Mouse (Mus musculus) limb, embryonic 10.5 days (tissue): ENCODE measurements around the gene Rnft2. TPM values are rescaled to one million over a fixed set of nuclear protein-coding genes. Genes with fewer than 3 reads are reported as not detected.

Source experiments
- DNase-seq: peaks from one replicate; pipeline ENCODE4 v3.0.0-alpha.2; 2017; ENCODE audit warnings: low spot score
- H3K27ac ChIP-seq: fragments of 300-500 bp; sonication (generic); 2 replicates; pipeline ENCODE4 v1.5.1; 2016; ENCODE audit warnings: mild to moderate bottlenecking
- H3K27me3 ChIP-seq: fragments of 300-500 bp; sonication (generic); 2 replicates; pipeline ENCODE4 v1.6.1; 2016; ENCODE audit warnings: low read depth, mild to moderate bottlenecking; ENCODE audit not compliant: poor library complexity, severe bottlenecking
- H3K36me3 ChIP-seq: fragments of 300-500 bp; sonication (generic); 2 replicates; pipeline ENCODE4 v1.6.1; 2016; ENCODE audit warnings: mild to moderate bottlenecking, moderate library complexity
- H3K4me1 ChIP-seq: fragments of 300-500 bp; sonication (generic); 2 replicates; pipeline ENCODE4 v1.6.1; 2016
- H3K4me3 ChIP-seq: fragments of 300-500 bp; sonication (generic); 2 replicates; pipeline ENCODE4 v1.5.1; 2016; ENCODE audit warnings: mild to moderate bottlenecking, moderate library complexity
- H3K9me3 ChIP-seq: fragments of 300-500 bp; sonication (generic); replicated peaks from 2 replicates; pipeline ENCODE4 v1.6.1; 2016; ENCODE audit warnings: mild to moderate bottlenecking
- WGBS: fragments of 180-500 bp; shearing (Covaris S2); methylation state at CpG from one replicate; pipeline ENCODE4 v1.1.7; 2016; 5-methylcytosine and 5-hydroxymethylcytosine counted together
- polyA plus RNA-seq: library from polyadenylated mRNA; unstranded; fragments of >200 nt; fragmentation: Nextera tagmentation; extraction: Ambion mirVana; gene quantifications from 2 replicates; pipeline ENCODE4 v1.2.1, GENCODE M21; 2016

Rnft2 gene
- polyA plus RNA-seq, 1 experiment from 2014 or later: 4.9 TPM

DNA sequence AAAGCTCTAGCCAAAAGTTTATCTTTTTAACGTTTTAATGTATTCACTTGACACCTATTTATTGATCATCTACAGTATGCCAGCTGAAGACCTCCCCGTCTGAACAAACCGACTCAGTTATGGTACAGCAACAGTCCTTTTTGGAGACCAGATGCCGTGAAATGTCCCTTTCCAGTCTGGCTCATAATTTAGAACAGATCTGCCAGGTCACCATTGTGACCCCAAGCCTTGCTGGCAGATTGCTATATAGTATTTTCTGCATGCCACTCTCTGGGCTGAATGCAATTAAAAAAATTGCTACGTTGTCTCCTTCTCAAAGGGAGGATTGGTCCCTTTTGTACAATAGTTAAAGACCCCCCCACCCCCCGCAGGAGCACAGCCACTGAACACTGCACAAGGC lies 56.6 kb downstream of the Rnft2 start:
- Histone ChIP-seq H3K27me3 (peaks cover 47% of the 10 kb centered on the region), H3K4me3 (no peak overlapping the region), H3K27ac (no peak overlapping the region), H3K9me3 (no peaks in the 10 kb centered on the region), H3K36me3 (no peaks in the 10 kb centered on the region), H3K4me1 (peaks cover 53% of the 10 kb centered on the region)
- DNase-seq: no peak
- WGBS: 31% methylated on average over 6 of the region's 6 CpGs

- DNase-seq: no peak
- H3K36me3 ChIP-seq: no peaks in the 10 kb centered on the region
- 89% methylated on average over 8 of the region's 9 CpGs for WGBS
- H3K27me3 ChIP-seq: peaks cover 34% of the 10 kb centered on the region
- peak overlapping the region; percentile 44; the same call in 1 of the 2 replicates for H3K27ac ChIP-seq
- H3K9me3 ChIP-seq: no peaks in the 10 kb centered on the region
- H3K4me1 ChIP-seq: peaks cover 44% of the 10 kb centered on the region
- H3K4me3 ChIP-seq: no peak overlapping the region
Measured at GRCm38 (mm10) chr5:118186903-118187633, 57.8 kb downstream of the Rnft2 start.

- Histone ChIP-seq H3K36me3 (no peaks in the 10 kb centered on the region), H3K27ac (no peak overlapping the region), H3K9me3 (no peaks in the 10 kb centered on the region; the same call in 1 of the 2 replicates), H3K4me3 (no peak overlapping the region), H3K4me1 (peaks cover 13% of the 10 kb centered on the region), H3K27me3 (peaks cover 68% of the 10 kb centered on the region)
- no peak for DNase-seq
- WGBS: 85% methylated on average over 7 of the region's 7 CpGs
Measured at GRCm38 (mm10) chr5:118177640-118178039, 67.3 kb downstream of the Rnft2 start.

DNA sequence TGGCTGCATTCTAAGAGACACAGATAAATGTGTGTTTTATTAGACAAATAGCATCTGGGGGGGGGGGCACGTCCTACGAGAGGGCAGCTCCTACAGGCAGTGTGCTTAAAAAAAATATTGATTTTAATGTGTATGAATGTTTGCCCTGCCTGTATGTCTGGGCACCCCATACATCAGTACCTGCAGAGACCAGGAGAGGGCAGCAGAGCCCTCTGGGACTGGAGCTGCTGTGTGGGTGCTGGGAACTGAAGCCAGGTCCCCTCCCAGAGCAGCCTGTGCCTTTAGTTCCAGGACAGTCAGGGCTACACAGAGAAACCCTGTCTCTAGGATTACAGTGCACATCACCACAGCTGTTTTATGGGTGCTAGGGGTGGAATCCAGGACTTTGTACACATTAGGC lies 69.8 kb downstream of the Rnft2 start:
- Histone ChIP-seq H3K9me3 (no peaks in the 10 kb centered on the region; the same call in 1 of the 2 replicates), H3K27me3 (peaks cover 91% of the 10 kb centered on the region), H3K4me3 (peak overlapping the region; percentile 44; the same call in 1 of the 2 replicates), H3K36me3 (no peaks in the 10 kb centered on the region), H3K27ac (no peak overlapping the region), H3K4me1 (peaks cover 36% of the 10 kb centered on the region)
- WGBS: 30% methylated on average over 2 of the region's 2 CpGs
- DNase-seq: no peak

- Histone ChIP-seq H3K9me3 (no peaks in the 10 kb centered on the region; the same call in 1 of the 2 replicates), H3K27ac (peak overlapping the region; percentile 71), H3K4me1 (peaks cover 43% of the 10 kb centered on the region), H3K27me3 (peaks cover 92% of the 10 kb centered on the region), H3K4me3 (peak overlapping the region; percentile 44), H3K36me3 (no peaks in the 10 kb centered on the region)
- under 1% methylated on average over 22 of the region's 22 CpGs for WGBS
- peak; percentile 51 for DNase-seq
Measured at GRCm38 (mm10) chr5:118174310-118175009, 70.5 kb downstream of the Rnft2 start.

DNA sequence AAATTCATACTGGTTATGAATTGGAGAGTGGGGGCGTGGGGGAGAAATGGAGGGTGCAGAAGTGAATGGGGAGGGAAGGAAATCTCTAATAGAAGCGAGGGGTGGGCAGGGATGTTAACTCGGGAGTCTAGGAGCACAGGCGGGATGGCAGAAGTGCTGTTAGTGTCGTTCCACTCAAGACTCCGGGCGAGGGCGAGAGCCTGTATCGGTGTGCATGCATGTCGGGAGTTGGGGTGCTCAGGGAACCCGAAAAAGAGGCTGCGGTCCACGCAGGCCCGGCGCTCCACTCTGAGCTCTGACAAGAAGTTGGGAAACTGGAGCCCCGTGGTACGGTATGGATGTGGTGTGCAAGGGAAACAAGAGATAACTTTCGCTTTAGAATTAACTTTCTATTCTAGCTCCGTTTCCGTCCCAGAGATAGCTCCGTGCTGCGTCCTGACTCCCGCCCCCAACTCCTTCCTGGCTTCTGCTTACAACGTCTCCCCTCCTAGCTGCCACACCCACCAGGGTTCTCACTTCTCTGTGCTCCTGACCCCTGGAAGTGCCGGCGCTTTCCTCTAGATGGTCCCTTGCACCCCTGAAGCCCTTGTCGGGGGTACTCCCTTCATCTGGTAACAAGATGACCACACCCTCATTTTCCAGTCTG lies 72.7 kb downstream of the Rnft2 start:
- no peak overlapping the region for H3K27ac ChIP-seq
- peaks cover 95% of the 10 kb centered on the region for H3K27me3 ChIP-seq
- WGBS: under 1% methylated on average over 27 of the region's 27 CpGs
- H3K9me3 ChIP-seq: no peaks in the 10 kb centered on the region; the same call in 1 of the 2 replicates
- peak; percentile 47 for DNase-seq
- H3K4me3 ChIP-seq: peak overlapping the region; percentile 43
- H3K4me1 ChIP-seq: peaks cover 48% of the 10 kb centered on the region
- no peaks in the 10 kb centered on the region for H3K36me3 ChIP-seq

DNA sequence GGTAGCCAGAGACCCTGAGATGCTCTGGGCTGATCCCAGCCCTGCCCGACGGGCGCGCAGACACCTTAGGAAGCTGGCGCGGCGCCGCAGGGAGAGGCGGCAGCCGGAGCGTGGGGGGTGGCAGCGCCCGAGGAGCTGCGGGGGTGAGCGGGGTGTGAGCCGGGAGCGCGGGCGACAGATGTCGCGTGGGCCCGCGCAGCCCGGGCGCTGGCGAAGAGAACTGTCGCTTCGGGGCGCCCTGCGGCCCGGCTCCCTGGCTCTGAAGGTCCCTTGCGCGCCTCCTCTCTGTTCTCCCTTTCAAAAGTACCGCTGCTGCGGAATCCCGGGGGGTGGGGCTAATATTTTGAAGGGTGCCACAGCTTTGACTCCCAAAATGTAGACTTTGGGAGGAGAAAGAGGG lies 73.3 kb downstream of the Rnft2 start:
- under 1% methylated on average over 36 of the region's 36 CpGs for WGBS
- no peaks in the 10 kb centered on the region; the same call in 1 of the 2 replicates for H3K9me3 ChIP-seq
- DNase-seq: no peak
- 0 out of 2 replicates have a peak overlapping the region, but pooled peaks have one; percentile 36 for H3K27ac ChIP-seq
- peak overlapping the region; percentile 43 for H3K4me3 ChIP-seq
- peaks cover 48% of the 10 kb centered on the region for H3K4me1 ChIP-seq
- peaks cover 96% of the 10 kb centered on the region for H3K27me3 ChIP-seq
- no peaks in the 10 kb centered on the region for H3K36me3 ChIP-seq

DNA sequence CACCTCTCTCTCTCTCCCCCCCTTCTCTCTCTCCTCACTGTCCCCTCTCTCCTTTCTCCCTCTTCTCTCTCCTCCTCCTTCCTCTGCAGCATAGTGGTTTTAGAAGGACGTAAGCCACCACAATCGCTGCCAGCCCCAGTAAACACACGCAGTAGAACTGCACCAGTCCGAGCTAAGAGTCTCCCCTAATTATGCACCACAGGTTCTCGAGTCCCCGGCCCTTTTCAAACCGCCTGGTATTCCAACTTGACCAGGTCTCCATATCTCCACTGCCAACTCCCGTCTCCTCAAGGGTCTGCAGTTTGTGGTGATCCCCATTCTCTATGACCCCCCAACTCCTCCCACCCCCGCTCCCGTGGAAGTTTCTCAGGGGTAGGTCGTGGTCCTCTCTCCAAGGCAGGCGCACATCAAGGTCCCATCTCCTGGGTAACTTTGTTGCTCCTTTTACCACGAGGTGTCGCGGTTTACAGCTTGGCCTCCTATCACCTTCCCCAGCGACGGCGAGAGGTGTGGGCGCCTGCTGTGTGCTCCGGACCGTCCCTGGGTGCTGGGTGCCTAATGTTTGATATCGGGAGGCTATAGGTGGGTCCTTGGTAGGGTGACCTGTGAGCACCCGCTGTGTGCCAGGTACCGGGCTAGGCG lies 73.9 kb downstream of the Rnft2 start:
- Histone ChIP-seq H3K27me3 (peaks cover 98% of the 10 kb centered on the region), H3K9me3 (no peaks in the 10 kb centered on the region; the same call in 1 of the 2 replicates)
- under 1% methylated on average over 25 of the region's 25 CpGs for WGBS

GRCm38 (mm10) chr5:118169222-118170221 lies 75.4 kb downstream of the Rnft2 start:
- 9% methylated on average over 109 of the region's 117 CpGs for WGBS
- peaks cover 44% of the 10 kb centered on the region for H3K4me1 ChIP-seq
- peak overlapping the region; percentile 55 for H3K4me3 ChIP-seq
- no peaks in the 10 kb centered on the region for H3K9me3 ChIP-seq
- H3K27me3 ChIP-seq: peaks cover 99% of the 10 kb centered on the region
- no peaks in the 10 kb centered on the region for H3K36me3 ChIP-seq
- no peak overlapping the region for H3K27ac ChIP-seq
- DNase-seq: peak; percentile 59

More for the DNA sequence above, 73.9 kb downstream of the Rnft2 start:
- Histone ChIP-seq H3K27ac (no peak overlapping the region), H3K4me1 (peaks cover 48% of the 10 kb centered on the region), H3K4me3 (peak overlapping the region; percentile 43; the same call in 1 of the 2 replicates), H3K36me3 (no peaks in the 10 kb centered on the region)
- peak; percentile 66 for DNase-seq

- DNase-seq: no peak
- Histone ChIP-seq H3K27ac (no peak overlapping the region), H3K27me3 (peaks cover 99% of the 10 kb centered on the region), H3K4me3 (no peak overlapping the region), H3K36me3 (no peaks in the 10 kb centered on the region), H3K9me3 (no peaks in the 10 kb centered on the region), H3K4me1 (peaks cover 34% of the 10 kb centered on the region)
- WGBS: 62% methylated on average over 8 of the region's 8 CpGs
Measured at GRCm38 (mm10) chr5:118167561-118167995, 77.3 kb downstream of the Rnft2 start.

- peaks cover 14% of the 10 kb centered on the region for H3K4me1 ChIP-seq
- H3K27me3 ChIP-seq: peaks cover 99% of the 10 kb centered on the region
Measured at GRCm38 (mm10) chr5:118165462-118165861, 79.5 kb downstream of the Rnft2 start.

More at GRCm38 (mm10) chr5:118165462-118165861, 79.5 kb downstream of the Rnft2 start:
- Histone ChIP-seq H3K27ac (no peak overlapping the region), H3K9me3 (no peaks in the 10 kb centered on the region), H3K36me3 (no peaks in the 10 kb centered on the region), H3K4me3 (no peak overlapping the region)
- no peak for DNase-seq
